Mouse (Mus musculus) kidney, adult 8-10 months (tissue): ENCODE data around the gene Shmt2.

Experiments
- DNase-seq, 2 experiments: peaks; one replicate each; pipeline ENCODE4 v3.0.0; 2022

Shmt2 gene

GRCm38 (mm10) chr10:127511634-127512306 lies 10.5 kb downstream of the Shmt2 start:
- DNase-seq, result no peak

DNA sequence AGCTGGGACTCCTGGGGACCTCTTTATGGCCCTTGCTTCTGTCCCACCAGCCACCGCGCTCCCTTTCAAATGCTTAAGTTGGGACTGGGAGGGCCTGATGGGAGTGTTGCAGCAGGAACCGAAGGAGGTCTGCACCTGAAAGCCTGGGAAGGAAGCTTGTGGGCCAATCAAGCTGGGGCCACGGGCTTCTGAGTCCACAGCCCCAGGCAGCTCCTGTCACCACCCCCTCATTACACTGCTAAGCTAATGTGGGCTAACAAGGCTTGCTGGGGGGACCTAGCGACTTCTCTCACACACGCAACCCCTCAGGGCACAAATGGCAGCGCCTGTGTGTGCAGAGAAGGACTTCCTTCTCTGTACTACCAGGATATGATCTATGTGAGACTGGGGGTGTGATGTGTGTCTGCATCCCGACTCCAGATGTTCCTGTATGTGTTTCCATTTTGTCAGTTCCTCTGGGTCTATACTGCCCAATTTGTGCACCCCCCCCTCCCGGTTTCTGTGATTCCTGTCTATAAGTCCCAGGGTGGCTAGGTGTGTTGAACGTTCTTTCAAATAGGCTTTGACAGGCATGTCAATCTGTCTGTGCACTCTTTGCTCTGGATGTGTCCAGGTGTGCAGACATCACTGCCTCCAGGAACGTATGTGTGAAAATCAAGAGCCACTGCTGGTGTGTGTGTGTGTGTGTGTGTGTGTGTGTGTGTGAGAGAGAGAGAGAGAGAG lies 11.2 kb downstream of the Shmt2 start:
- no peak for DNase-seq

GRCm38 (mm10) chr10:127509837-127510701 lies 12.2 kb downstream of the Shmt2 start:
- no peak for DNase-seq

DNA sequence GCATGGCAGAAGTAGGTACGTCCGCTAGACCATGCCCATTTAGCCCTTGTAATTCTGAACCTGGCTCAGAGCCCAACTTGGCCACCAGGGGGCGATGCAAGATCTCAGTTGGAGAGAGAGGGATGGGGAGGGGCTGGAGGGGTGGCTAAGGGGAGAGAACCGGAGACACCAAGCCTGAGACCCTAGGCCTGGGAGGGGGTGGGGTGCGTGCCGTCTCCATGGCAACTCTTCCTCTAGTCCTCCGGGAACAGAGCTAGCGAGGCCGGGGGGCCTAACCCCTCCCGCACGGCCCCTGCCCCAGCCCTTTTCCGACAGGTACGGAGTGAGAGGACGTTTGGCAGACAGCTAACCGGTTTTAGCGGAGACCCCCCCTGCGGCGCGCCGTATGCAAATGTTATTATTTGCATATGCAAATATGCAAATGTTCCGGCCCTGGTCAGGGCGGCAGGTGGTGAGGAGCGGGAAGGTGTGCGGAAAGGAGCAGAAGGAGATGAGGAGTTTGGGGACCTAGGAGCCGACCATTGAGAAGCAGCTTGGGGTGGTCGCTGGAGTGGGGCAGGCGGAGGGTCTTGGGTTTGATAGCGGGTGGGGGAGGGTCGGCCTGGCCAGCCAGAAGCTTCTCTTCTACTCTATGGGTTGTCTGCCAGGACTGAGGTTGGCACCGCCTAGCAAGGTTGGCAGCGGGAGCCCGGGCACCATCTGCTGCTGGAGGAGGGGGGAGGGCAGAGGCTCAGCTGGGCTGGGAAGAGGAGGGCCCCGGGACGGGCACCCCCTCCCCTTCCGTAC lies 13.0 kb downstream of the Shmt2 start:
- DNase-seq, result peak; percentile 73 to 87

DNA sequence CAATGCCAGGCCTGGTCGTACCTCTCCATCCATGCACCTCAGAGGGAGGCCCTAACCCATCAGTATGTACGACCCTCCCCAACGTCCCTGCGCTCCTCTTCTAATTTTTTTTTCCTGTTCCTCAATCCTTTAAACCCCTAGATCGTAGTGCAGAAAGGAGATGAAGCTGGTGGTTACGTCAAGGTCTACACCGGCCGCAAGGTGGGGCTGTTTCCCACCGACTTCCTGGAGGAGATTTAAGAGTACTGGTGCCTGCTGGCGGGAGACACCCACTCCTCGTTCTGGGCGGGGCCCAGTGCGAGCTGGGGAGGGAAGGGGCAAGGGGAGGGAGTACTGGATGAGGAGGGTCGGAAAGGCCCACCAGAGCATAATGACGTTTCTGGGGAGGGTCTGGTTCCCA lies 14.0 kb downstream of the Shmt2 start:
- peak; percentile 59 to 77 for DNase-seq

- DNase-seq, result no peak
Measured at GRCm38 (mm10) chr10:127500894-127501893, 21.1 kb downstream of the Shmt2 start, which contains the start of gene Stac3. Stac3 (plus strand) TSS chr10:127501686.

GRCm38 (mm10) chr10:127500042-127500441 lies 22.2 kb downstream of the Shmt2 start:
- no peak for DNase-seq

DNA sequence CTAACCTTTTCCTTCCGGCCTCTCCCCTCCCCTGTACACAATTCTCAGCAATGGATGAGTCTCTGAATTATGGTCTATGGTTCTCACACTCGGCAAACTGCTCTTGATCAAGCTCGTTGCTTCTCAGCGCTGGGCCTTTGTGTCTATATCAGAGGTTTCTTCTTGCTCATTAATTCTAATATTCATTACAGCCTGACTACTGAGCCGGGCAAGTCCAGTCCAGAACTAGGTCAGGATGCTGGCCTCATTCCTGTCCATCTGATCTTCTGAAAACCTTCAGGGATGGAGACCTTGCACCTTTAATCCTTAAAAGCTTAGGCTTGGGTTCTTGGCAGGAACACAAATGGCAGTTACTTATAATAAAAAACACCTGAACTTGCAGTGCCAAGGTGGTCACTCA lies 22.7 kb downstream of the Shmt2 start:
- DNase-seq, result no peak

DNA sequence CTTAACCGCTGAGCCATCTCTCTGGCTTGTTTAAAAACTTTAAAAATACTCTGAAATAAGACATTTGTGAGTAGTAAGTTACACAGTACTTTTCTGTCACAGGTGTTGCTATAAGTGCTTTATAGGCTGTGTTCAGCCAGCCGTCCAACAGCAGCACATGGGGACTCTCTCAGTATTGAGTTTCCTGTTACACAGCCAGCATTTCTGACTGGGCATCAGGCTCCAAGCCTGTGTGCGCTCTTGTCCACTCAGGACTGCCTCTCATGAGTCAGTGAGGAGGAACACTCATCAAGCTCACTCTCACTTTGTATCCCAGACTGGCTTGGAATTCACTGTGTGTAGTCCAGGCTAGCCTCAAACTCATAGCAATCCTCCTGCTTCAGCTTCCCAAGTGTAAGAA lies 26.1 kb downstream of the Shmt2 start:
- no peak for DNase-seq

GRCm38 (mm10) chr10:127492118-127492517 lies 30.1 kb downstream of the Shmt2 start:
- no peak for DNase-seq

DNA sequence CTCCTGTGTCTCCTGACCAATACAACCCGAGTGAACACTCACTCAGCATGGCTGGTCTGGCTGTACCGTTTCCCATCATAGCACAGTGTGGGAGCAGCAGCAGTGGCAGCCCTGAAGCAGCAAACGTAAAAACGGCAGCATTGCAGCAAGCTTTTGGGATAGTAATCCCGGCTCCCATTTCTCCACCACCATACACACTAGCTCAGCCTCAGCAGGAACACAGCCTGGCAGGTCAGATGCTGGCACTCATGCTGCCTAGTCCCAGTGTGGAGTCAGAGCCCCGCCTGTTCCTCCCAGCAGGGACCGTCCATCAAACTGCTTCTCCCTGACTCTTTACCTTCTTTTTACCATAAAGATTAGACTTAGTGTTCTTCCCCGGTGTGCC lies 31.1 kb downstream of the Shmt2 start:
- DNase-seq, result no peak

DNA sequence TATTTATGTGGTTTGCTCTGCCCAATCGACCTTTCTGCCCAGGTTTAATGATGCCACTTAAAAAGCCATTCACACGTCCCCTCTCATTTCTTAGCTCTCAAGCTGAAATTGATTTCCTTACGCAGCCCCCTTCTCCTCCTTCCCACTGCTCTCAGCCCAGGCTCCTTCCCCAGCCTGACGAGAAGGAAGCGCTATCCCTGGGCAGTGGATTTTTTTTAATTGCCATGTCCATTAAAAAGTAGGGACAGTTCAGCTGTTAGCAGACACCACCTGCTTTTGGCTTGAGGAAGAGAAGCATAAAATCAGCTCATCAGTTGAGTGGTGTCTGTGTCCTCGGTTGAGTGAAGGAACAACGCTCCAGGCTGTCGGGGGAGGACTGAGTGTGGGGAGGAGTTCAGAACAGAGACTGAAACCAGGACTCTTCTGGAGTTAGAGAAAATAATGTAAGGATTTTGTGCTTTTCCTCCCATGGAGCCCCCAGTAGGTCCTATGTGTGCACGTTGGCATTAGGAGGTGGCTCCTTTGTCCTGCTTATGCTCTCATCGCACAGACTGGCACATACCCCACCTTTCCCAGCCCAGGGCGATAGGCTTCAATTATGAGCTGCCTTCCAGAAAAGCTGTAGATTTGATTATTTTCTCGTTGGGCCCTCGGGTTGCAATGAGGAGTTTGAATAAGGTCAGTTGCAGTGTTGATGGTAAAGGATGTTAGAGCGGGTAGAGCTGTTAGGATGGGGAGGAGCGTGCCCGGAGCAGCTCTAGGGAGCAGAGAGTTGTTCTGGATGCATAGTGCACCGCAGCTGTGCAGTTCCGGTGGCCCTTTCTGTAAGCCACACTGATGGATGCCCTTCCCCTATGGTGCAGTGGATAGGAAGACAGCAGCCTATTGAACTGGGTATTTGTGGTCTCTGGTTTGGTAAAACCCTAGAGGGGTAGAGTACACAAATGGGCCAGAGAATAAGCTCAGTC lies 31.8 kb downstream of the Shmt2 start:
- DNase-seq, result no peak

- DNase-seq, result no peak
Measured at GRCm38 (mm10) chr10:127488856-127489255, 33.4 kb downstream of the Shmt2 start.

DNA sequence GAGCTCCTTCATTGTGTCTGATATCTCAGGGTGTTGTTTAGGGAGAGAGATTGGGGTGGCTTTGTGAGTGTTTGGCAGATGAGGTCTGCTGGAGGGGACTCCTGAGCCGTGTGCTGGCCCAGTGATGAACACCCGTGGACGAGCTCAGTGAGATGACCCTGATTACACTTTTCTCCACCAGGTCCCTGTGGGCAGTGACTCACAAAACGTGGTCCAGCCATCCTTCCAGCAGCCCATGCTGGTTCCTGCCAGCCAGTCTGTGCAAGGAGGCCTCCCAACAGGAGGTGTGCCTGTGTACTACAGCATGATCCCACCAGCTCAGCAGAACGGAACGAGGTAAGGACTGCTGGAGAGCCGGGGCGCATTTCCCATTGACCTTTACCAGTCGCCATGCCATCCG lies 37.0 kb downstream of the Shmt2 start:
- DNase-seq, result no peak

- DNase-seq, result peak; percentile 38 to 41
Measured at GRCm38 (mm10) chr10:127480833-127481813, 41.1 kb downstream of the Shmt2 start.

- DNase-seq, result peak in 1 of 2 experiments; percentile 11
Measured at GRCm38 (mm10) chr10:127479131-127479530, 43.1 kb downstream of the Shmt2 start.

- DNase-seq, result no peak
Measured at GRCm38 (mm10) chr10:127477301-127477700, 44.9 kb downstream of the Shmt2 start.

DNA sequence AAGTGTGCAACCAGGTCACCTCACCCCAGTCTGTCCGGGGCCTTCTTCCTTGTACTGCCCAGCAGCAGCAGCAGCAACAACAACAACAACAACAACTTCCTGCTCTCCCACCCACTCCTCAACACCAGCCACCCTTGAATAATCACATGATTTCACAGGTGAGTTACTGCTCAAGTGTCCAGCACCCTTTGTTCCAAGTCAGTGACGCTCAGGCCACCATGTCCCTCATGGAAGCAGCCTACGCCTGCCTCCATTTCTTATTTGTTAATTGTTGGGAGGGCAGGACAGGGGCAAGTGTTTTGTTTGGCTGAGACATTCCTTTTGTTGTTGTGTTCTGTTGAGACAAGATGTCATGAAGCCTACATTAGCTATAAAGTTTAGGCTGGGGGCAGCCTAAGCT lies 45.7 kb downstream of the Shmt2 start:
- no peak for DNase-seq

- no peak for DNase-seq
Measured at GRCm38 (mm10) chr10:127475175-127475574, 47.1 kb downstream of the Shmt2 start.
